Mouse (Mus musculus) cerebellum, adult 11 months (tissue): ENCODE data around the gene Tbc1d14.

Experiments used
- DNase-seq: peaks from one replicate; pipeline ENCODE4 v3.0.0; 2022

The Tbc1d14 gene

DNA sequence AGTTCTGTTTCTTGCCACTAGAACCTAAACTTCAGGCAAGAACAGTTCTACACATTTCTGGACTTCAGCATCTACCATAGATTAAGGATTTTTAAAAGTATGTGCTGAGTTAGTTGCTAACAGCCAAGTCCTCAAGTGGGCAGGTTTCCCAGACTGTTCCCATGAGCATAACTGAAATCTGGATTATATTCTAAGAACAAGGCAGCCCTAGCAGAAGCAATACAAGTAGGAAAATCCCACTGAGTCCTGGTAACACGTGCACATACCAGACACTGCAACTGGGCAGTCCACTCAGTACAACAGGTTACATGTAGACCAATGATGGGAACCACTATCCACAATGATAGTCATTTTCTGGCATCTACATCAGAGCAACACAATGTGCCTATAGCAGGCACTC, 17.3 kb downstream of the Tbc1d14 start:
- DNase-seq = no peak

DNA sequence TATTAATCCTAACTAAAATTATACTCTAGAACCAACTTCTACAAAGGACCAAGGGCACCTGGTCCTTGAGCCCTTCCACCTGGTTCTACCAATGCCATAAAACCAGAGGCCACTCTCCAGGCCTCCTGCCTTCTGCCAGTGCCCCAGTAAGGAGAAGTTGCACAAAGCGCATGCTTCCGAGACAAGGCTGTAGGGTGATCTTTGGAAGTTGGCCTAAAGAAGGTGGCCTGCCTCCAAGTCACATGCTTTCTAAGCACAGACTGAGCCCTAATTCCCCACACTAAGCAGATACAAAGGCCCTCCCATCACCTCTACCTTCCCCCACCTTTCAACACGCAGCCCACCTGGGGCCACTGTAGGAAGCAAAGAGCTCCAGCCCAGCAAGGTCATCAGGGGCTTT, 17.8 kb downstream of the Tbc1d14 start:
- DNase-seq = no peak

DNA sequence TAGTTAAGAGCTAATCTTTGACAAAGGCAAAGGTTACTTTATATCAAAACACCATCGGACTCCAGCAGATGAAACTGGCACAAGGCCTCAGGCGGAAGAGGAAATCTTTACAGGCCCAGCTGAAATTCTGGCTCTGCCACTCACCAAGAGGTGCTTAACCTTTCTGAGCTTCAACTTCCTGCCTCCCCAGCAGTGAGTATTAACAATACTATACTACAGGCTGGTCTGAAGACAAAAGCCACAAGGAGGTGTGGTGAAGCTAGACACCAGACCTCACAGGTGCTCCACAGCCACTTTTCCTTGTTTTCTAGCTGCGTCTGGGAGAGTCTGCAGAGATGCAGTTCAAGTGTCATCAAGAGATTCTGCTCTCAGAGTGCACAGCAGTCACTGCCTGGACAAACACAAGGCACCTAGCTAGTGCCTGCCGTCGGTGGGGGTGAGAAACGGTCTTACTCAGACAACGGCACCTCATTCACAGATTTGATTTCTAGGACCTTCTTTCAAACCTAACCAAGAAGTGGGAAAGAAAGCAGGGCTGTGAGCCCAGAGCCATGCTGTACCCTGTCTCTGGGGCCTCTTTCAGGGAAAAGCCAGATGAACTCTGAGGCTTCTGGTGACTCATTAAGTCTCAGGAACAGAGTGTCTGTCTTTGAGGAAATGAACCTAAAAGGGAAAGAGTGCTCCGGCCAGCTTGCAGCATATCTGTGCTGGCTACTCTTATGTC, 18.8 kb downstream of the Tbc1d14 start:
- no peak for DNase-seq

DNA sequence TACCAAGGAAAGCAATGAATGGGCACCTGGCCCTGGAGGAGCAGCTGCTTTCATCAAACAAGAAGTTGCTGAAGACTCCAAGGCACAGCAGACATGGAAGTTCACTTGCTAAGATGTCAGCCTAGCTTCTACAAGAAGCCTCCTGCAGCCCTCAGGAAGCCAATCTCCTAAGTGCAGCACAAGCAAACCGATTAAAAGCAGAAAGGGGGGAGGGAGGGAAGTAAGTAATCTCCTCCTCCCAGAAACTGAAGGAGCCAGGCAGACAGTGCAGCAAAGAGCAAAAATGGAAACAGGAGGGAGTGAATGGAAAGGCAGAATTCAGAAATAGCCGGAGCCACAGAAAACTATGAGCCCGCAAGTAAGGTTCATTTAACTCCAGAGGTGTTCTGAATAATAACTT, 19.7 kb downstream of the Tbc1d14 start:
- no peak for DNase-seq

DNA sequence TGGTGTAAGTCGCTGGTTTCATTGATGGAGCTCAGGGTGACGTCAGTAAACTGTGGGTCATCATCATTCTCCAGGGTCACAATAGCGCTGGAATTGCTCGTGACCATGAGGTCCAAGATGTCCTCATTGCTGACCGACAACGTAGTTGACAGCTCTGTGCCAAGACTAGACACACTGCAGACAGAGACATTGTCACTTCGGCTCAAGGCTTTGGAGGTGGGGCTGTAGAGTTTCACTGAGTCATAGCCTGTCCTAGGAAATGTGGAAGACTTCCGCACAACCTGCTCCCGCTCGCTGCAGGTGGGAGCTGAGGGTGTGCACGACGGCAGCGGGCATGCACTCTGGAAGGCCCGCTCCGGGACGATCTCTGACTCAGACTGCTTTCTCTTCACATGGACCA, 21.7 kb downstream of the Tbc1d14 start:
- no peak for DNase-seq

DNA sequence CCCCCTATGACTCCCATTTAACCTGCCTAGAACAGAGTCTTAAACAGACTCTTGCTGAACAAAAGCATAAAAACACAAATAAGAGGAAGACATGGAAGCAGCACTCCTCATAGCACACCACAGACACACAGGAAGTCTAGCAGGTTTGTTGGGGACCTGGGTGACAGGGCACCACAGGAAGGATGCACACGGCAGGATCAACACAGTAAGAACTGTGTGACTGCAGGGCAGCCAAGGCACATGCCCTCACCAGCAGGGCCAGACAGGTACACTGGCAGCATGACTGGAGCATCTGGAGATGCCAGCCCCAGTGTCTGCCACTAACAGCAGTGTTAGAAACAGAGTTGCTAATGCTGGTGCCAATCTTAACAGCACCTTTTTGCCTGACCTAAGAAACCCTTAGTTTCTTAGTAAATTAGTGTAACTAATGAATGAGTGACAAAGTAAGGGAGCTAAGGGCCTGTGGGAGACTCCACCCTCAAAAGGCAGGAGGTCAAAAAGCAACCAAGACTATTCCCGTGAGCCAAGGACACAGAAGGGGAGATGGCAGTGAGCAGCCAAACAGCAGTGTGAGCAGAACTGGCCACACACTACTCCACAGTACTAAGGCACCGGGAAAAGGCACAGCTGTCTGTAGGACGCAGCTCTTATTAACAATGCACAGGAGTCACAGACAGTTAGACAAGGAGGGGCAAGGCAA, 22.4 kb downstream of the Tbc1d14 start:
- no peak for DNase-seq

DNA sequence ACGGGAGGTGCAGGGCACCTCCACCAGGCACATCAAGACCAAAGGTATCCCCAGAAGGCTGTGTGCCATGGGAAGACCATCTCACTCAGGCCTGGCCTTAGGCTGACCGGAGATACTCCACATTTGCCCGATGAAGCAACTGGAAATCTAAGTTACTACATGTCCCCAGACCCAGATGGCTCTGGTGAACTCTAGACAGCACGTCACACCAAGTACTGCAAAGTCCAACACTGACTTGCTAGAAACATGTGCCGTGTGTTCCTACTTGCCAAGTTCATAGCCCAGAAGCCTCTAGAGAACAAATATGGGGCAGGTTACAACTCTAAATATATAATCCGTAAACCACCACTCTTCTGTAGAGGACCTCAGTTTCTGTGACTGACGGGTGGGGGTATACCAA, 23.0 kb downstream of the Tbc1d14 start:
- DNase-seq = no peak

DNA sequence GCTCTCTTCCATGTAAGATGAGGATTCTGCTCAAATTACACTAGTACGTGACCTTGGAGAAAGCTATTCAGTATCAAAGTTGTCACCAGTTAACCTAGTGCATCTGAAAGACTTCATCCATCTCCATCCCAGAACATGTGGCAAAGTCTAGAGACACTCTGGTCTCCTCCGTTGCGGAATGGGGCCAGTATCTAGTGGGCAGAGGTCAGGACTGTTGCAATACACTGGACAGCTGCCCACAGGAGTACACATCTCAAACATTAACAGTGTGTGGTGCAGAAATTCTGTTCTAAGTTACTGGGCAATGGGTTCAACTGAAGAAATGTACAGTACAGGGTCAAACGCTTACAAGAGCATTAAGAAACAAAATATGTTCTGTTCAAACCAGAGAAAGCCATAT, 25.0 kb downstream of the Tbc1d14 start:
- no peak for DNase-seq

DNA sequence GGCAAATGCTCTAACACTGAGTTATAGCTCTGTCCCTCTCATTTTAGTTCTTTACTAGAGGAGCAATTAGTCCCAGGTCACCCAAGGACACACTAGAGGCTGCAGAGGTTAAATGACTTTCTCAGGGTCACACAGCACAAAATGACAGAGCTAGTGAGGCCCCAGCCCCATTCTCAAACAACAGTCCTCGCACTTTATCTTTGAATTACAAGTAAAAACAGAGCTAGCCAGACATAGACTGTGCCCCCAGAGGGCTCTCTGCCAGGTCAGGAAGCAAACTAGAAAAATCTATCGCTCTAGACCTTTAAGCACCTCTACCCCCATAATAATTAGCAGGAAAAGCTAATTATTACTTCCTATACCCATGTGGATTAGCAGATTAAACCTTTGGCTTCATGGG, 25.4 kb downstream of the Tbc1d14 start:
- no peak for DNase-seq

DNA sequence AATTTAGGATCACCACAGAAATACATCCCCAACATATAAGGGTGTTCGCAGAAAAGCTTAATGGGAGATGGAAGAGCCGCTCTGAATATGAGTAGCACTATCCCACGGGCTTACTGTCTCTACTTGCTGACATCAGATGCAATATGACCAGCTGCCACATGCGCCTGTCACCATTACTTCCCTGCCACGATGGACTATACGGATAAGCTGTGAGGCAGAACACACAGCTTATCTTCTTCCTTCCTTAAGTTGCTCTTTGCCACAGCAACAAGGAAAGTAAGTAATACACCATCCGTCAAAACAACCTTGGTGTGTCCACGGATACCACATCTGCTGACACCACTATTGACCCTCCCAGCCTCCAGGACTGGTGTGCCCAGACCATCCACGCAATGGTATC, 28.5 kb downstream of the Tbc1d14 start:
- no peak for DNase-seq

DNA sequence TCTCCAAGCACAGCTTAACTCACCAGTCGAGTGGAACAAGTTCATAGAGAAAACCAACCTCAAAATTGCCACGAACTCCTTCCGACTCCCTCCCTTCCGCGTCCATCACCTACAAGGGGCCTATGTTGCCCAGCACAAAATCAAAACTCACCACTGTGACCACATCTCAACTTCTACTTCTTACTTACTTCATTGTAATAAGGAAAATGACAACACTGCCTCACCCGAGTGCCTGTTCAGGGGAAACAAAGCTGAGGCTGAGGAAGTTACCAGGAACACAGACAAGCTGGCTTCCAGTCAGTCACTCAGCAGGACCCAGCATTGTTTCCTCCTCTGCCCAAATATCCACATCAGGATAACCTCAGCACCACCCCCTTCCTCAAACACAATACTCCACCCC, 29.3 kb downstream of the Tbc1d14 start:
- no peak for DNase-seq

DNA sequence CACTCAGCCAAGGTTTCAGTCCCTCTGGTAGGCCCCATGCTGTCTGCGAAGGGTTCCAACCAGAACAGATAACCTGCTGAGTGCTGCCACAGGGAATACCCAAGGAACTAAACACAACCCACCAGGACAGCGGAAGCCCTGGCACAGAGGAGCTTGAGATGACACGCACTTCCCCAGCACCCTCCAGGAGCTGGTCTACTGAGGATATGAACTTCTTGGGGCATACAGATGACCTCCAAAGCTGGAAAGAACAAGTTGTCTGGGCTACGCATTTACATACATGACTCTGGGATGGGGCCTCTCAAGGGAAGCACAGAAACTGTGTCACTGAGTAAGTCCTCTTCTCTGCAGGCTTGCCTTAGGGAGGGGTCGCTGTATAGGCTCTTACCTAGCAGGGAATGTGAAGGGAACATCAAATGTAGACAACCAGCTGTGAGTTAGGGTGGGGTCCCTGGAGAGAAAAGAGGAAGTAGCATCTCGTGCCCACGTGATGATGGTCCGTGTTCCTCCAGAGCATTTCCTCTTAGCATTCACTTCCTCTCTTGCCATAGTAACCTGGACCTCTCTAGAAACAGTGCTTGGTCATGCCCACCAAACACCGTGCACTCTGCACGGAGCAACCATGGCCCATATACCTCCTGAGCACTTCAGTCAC, 30.2 kb downstream of the Tbc1d14 start:
- no peak for DNase-seq

DNA sequence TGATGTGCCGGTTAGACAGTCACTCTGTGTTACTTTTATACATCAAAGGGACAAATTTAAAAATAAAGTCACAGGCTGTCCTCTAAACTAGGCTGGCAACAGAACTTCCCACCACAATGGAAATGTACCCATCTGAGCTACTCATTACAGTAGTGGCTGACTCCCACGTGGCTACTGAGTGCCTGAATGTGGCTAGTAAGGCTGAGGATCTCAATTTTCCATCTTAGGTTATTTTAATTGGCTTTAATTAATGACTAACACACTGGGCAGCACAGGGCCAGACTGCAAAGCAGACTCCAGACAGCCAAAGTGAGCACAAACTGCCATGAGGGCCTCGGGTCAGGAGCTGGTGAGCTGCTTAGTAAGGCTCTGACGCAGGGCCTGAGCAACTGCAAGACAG, 31.6 kb downstream of the Tbc1d14 start:
- DNase-seq = no peak

DNA sequence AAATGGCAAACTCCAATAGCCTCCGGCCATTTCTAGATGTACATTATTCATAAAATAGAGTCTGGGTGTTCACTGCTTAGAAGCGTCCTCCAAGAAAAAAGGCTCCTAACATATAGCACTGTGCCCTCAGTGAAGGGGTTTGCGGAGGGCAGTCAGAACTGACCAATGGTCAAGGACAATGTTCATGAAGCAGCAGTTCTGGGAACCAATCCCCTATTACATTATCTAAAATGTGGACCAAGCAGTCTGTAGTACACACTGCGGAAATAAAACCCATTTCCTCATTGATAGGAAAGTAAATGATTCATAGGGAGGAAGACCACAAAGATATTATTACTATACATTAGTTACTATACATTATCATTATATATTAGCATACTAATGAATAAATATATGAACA, 32.6 kb downstream of the Tbc1d14 start:
- DNase-seq = no peak

DNA sequence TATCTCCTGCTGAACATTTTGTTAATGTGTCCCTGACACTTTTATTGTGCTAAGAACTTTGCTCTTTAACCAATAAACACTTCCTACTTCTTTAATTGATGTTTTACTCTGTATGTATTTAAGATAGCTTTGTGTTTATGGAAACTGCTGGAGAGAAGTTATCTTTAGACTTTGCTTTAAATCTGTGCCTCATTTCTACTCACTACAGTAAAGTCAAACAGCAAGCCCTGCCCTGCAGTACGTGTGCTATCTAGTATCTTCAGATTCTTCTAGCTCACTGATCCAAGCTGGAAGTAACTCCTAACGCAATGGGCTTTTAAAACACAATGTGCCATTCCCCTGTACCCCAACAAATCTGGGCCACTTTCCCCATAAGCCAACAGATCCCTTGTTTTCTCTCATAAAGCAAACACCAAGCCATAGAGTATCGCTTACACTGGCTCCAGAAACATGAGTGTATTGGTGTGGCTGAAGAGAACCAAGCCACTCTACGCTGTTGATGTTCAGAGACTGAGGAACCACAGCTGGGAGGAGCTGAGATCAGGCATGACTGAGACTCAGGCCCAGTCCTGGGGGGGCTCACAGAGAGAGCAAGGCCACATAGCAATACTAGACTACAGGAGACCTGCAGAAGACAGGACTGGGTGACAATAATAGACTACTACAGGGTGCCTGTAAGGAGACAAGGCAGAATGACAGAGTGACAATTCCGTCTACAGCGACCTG, 33.4 kb downstream of the Tbc1d14 start:
- DNase-seq = no peak

DNA sequence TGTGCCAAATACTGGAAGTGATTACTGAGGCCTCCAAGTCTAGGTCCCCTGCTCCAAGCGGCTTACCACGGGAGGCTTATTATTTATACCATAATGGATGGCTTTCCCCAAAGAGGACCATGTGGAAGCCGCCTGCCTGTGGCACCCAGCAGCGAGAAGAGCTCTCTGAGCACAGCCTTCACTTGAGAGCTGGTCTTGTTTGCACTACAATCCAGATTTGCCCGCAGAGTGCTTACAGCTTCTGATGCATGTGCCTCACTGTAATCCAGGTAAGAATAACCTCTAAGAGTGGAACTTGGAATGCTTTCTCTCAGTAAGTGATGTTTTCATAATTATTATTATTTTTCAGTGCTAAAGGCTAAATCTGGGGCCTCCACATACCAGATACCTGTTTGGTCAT, 34.0 kb downstream of the Tbc1d14 start:
- no peak for DNase-seq

DNA sequence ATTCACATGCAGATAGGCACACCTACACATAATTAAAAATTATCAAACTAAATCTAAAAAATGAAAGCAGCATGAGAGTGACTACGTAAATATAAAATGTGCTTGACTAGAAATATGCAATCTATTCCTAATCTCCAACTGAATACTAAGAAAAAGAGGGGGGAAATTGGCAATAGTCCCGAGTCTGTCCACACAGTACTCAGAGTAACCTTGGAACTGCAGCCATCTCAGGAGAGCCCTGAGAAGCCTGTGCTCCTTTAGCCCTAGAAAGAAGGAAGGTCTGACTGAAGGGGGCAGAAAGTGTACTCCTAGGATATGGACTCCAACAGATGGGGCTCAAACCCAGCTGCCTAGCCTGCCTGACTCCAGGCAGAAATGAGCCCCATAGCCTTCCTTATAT, 34.5 kb downstream of the Tbc1d14 start:
- no peak for DNase-seq

DNA sequence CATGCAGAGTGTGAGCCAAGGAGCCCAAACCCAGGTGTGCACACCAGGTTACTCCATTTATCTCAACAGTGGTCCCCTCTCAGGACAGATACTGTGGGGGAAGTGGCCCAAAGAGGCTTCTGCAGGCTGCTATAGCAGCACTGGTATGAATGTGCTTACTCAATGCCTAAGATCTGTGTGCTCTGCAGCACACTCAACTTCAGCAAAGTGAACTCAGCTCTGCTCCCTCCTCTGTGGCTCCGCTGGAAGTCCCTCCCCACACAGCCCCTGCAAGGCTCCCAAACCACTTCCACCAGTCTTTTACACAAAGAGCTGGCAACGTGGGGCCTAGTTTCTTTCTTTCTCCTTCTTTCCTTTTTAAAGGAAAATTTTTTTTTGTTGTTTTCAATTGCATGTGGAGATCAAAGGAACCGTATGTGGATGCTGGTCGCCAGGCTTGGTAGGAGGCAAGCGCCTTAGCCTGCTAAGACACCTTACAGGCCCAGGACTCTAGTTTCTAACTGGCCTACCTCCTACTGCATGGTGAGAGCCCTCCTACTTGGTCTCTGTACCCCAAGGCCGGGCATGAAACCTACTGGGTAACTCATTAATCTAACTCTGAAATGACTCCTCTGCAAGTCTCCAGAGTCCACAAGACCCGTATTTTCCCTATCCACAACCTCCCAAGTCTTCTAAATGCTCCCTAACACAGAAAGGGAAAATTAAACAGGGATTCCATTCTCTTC, 35.3 kb downstream of the Tbc1d14 start:
- no peak for DNase-seq

DNA sequence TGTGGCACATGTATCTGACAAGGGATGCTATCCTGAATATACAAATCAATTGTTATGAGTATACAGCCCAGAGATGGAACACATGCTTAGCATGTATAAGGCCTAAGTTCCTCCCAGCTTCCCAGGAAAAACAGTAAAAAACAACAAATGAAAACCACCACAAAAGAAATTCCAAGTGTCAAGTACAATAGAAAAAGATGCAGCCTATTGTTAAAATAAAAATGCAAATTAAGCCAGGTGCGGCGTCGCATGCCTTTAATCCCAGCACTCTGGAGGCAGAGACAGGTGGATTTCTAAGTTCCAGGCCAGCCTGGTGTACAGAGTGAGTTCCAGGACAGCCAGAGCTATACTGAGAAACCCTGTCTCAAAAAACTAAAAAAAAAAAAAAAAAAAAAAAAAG, 36.2 kb downstream of the Tbc1d14 start:
- no peak for DNase-seq

DNA sequence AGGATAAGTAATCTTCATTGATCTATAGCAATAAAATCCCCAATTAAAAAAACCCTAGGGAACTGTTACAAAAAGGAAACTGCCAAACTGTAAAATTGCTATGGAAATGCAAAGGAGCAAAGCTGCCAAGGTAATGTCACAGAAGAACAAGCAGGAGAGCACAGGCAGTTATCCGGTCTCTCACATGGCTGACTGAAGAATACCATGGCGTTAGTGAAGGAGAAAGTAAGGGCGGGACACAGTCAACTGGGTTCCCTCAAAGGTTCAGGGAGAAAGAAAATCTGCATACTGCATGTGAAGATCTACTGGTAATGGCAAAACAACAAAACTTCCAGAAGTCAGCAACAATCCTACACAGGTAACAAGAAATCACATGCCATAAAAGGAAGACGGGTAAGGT, 36.8 kb downstream of the Tbc1d14 start:
- DNase-seq = no peak

DNA sequence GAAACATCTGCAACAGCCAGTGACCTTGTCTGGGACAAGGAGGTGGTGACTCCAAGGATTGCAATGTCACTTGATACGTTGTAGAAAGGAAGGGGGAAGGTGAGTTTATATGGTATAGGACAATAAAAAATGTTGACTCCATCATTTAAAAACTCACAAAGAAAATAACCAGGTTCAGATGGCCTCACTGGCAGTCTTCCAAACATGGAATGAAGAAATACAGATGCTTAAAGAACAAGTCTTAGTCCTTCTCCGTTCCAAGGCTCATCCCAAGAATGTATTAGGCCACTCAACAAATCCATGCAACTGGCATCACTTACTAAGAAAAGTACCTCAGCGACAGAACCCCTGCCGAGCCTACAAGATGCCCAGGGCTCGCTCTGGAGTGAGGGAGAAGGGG, 38.6 kb downstream of the Tbc1d14 start:
- DNase-seq = no peak

DNA sequence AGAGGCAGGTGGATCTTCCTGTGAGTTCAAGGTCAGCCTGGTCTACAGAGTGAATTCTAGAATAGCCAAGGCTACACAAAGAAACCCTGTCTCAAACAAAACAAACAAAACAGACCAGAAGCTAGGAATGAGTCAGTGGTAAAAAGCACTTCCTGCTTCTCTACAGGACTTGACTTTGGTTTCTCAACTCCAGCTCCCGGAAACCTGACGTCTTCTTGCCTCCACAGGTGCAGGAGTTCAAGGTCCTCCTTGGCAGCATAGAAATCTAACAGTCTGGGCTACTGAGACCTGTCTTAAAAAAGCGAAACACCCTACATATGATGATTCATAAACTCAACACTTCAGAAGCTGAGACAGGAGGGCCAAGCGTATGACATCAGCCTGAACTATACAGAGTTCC, 39.2 kb downstream of the Tbc1d14 start:
- no peak for DNase-seq

DNA sequence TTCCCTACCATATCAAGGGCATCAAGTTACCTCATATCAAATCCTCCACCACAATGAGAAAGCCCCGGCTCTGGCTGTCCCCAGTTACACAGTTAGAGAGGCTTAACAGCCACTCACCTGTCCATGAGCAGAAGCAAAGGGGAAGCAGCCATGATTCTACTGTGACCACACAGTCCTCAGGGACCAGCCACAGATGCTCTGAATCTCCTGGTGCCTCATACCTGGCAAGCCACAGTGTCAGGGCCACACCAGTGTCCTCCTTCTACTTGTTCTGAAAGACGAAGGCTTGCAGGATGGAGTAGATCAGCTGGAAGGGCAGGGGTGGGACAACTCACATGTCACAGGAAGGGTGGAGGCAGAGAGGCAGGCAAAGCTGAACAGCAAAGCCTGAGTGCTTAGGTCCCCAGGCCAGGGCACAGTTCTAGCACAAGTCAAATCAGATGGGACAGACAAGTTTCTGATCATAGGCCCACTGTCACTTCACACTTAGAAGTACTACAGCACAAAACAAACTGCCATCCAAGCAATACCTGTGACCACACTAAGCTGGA, 39.9 kb downstream of the Tbc1d14 start:
- DNase-seq = no peak
